Mouse (Mus musculus): ENCODE data around the gene Nelfa.
"Not testable (repeated sequence)": the region's sequence is repeated elsewhere in the genome, so short reads cannot be mapped to it uniquely, and the experiment has no call there.

The Nelfa gene

DNA sequence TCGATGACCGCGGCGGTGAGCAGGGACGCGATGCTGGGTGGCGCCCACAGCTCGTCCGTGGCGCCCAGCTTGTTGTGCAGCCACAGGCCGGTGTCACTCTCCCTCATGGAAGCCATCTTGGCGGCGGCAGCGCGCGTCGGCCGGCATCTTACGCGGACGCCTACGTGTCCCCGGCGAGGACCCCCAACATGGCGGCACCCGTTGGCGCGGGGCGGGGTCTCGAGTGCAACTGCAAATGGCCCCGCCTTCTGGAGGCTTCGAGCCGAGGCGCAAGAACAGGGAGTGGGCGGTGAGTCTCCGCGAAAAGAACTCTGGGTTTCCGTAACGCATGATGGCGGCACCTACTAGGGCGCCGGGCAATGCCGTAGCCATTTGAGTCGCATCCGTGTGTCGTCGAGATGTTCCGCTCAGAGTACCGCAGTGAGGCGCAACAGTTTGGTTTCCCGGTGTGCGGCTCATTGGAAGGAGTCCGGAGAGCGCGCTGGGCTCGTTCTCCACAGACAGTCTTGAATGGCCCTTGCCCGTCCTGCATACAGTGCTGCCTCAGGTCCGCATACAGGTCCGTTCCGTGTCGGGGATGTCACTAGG, at the start of gene Nelfa:
Nelfa (minus strand) TSS at position 294 of the 588 bp plus-strand sequence.
- DNase-seq (ENCODE audit: low spot score) = peak; percentile 99

DNA sequence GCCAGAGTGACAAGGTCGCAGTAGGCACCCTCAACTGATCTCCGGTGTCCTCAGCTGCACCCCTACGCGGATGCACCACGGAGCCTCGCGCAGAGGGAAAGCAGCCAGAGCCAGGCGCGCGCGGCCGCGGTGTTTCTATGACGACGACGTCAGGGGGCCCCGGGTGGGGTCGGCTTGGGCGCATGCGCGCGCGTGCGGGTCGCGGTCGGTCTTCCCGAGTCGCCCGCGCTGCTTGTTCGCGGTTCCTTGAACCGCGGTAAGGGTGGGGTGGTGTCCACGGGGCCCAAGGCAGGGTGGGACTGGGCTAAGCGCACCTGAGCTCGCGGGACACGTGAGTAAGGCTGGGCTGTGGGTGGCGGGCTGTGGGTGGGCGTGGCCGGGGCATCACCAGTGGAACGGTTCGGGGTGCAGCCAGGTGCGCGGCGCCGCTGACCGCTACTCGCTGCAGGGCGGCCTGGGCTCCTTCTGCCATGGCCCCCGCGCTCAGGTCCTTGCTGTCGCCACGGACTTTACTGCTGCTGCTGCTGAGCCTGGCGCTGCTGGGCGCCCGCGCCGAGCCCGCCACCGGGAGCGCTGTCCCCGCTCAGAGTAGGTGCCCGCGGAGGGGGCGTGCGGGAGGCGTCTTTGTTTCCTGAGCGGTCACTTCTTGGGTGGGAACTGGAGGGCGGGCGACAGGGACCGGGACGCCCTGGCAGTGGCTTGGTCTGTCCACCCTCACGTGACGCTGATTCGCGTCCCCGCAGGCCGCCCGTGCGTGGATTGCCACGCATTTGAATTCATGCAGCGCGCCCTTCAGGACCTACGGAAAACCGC, 47.3 kb upstream of the Nelfa start, which contains the start of gene Gm1673:
Gm1673 (plus strand) TSS at position 125 of the 813 bp plus-strand sequence.
- peak; percentile 79 for DNase-seq (ENCODE audit: low spot score)

DNA sequence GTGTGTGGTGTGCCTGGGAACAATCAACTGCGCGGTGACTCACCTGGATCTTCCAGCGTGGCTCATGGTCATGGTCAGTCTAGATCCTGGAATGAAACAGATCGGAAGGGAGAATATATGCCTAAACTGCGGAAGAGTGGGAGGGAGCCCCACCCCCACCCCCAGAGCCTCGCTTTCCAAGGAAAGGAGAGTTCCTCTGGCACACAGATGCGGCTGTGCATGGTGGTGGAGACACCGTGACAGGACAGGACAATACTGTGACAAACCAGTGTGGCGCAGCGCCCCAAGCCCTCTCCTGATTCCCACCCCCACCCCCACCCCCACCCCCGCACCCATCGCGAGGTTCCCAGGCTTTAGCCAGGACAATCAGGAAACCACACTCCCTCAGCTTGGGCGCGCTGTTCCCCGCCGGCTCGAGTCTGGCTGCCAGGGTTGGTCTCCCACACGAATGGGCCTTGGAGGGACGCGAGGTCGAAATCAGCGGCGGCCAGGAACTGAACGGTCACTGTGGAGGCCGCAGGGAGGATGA, 46.6 kb upstream of the Nelfa start:
- no peak for DNase-seq (ENCODE audit: low spot score)

DNA sequence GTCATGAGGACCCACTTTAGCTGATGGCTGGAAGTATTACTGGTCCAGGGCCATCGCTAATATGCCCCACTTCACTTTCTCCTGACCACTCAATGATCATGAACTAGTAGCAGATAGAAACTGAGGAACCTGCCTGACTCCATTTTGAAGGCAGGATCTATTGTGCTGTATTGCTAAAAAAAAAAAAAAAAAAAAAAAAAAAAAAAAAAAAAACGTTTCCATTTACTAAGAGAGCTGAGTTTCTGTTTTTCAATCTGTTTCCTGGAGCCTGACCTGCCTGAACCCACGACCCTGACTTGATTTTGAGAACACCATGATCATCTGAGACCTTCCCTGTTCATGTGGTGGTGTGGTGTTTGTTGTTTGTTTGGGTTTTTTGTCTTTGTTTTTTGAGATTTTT, 40.1 kb upstream of the Nelfa start:
- no peak for DNase-seq (ENCODE audit: low spot score)

DNA sequence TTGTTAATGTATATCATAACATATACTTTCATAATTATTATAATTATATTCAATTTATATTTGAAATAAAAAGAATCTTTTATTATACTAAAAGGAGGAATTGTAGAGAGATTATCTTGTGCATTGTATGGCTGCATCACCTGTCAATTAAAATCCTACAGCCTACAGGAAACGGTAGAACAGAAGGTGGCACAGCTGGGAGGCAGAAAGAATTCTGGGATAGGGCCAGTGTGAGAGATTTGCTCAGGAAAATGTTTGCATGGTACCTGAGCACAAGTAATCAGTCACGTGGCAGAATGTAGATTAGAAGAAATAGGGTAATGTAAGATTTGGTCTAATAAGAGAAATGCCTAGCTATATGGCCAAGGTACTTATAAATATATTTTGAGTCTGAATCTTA, 38.5 kb upstream of the Nelfa start:
- DNase-seq (ENCODE audit: low spot score) = no peak

DNA sequence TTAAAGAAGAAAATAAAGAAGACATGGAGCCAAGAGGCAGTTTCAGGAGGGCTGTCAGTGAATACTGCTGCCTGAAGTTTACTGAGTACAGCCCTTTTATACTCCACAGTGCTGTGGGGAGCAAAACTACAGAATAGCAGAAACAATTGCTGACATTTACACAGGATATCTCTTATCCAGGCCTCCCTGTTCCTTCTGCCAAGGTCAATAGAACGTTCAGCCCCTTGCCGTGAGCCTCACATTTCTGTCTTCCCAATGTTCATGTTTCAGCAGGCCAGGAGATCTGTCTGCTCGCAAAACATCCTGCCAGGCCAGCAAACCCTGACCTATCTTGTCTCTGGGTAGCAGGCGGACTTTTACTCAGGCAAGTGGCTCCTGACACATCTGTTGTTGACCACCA, 23.2 kb upstream of the Nelfa start:
- DNase-seq (ENCODE audit: low spot score) = no peak

DNA sequence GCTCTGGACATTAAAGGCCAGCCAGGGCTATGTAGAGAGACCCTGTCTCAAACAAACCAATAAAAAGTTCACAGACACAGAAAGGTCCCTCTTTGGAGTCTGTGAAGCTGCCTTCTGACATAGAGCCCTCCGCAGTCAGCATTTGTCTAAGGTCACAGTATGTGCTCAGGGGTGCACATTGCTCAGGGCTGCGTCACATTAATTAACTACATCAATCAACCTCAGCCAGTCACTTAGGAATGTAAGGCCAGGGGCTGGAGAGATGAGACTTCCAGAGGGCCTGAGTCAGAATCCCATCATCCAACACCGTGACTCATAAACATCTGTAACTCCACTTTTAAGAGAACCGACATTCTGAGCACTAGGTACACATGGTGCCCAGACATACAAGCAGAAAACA, 19.7 kb upstream of the Nelfa start:
- DNase-seq (ENCODE audit: low spot score) = no peak

DNA sequence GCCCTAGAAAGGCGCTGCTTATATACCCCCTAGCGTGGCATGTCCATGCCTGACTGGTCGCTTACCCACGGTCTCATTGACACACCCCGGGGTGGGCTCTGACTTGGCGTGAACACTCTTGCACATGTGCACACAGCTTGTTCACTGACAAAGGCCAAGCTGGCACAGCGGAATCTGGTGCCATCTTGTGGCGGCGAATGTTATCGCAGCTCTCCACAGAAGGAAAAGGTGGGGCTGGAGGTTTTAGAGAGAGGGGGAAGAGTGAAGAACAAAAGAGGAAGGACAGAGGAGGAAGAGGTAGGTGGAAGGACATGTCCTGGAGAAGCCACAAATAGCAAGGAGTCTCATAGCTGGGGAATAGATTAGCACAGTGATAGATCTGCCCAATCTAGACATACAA, 18.1 kb upstream of the Nelfa start:
- DNase-seq (ENCODE audit: low spot score) = peak; percentile 68

DNA sequence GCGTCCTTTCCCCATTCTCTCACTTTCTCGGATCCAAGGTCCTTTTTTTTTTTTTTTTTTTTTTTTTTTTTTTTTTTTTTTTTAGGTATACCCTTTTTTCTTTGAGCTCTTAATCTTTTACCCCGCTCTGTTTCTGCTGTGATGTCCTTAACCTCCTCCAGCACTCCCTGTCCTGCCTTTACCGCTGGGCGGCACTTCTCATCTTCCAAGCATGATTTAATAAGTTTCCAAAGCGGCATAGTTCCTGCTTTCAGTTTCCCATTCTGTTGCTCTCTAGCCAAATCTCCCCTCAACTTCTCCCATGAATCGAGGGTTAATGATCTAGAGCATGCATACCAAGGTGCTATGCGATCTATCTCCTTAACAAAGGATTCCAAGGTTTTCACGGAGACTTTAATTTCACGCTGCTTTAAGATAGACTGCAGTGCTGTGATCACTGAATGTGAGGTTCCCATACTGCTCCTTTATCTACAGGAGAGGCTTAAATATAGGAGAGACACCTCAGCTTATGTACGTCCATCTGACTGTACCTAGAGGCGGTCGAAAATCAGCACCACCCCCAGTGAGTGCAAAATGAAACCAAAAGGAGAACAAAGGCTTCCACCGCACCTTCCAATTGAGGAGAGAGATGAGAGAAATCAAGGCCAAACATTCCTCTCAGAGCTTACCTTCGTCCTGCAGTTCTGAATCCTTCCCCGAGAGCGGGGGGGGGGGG, 17.4 kb upstream of the Nelfa start:
- no peak for DNase-seq (ENCODE audit: low spot score)

DNA sequence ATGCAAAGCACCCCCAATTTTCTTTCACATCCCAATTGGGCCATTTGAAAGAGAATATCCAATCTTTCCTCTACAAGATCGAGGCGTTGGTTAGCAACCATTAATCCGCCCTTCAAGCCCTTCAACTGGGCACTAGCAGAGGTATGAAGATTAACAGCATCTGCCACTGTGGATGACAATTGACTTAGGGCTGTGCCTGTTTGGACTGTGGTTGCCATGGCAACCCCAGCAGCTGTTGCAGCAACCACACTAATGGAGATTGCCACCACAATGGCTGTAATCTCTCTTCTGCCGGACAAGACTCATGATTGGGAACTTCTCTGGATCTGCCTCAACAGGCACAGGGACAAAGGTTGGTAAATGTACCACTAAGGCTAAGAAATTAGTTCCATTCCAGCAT, 12.1 kb upstream of the Nelfa start:
- no peak for DNase-seq (ENCODE audit: low spot score)

DNA sequence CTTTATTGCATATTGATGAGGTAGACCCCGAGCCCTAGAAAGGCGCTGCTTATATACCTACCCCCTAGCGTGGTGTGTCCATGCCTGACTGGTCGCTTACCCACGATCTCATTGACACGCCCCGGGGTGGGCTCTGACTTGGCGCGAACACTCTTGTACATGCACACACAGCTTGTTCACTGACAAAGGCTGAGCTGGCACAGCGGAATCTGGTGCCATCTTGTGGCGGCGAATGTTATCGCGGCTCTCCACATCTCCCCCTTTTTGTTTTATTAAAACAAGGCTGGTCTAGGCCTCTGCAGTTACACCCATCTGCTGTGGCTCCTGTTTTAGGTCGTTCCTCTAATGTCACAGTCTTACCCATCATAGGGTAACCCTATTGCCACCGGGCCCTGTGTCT, 10.8 kb upstream of the Nelfa start:
- not testable (repeated sequence) for DNase-seq (ENCODE audit: low spot score)

DNA sequence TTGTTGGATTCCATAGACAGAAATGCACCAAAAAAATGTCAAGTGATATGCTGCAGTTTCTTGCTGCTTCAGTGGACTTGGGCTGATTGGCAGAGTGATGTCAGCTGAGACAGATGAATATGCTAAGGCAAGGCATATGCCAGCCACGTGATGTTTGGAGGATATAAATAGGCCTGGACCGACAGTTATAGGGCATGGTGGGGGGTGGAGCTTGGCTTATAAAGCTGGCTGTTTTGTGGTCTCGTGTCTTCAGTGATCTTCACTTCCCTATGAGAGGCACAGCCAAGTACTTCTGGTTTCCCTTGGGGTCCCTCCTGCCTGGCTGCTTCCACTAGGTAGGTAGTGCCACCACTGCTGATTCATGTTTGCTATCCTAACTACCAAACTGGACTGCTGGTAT, 2.2 kb upstream of the Nelfa start:
- DNase-seq (ENCODE audit: low spot score) = no peak

DNA sequence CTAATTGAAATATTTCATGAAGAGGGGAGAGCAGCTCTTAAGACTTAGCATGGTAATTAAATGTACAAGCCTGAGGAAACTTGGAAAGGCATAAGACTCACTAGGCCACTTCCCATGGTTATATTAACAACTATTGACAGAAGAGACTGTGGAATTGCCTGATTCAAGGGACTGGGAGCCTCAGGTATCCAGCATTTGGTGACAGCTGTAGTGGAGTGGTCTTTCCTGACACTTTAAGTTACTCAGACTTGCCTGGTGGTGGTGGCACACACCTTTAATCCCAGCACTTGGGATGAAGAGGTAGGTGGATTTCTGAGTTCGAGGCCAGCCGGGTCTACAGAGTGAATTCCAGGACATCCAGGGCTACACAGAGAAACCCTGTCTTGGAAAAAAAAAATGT, 1.0 kb upstream of the Nelfa start:
- DNase-seq (ENCODE audit: low spot score) = no peak

DNA sequence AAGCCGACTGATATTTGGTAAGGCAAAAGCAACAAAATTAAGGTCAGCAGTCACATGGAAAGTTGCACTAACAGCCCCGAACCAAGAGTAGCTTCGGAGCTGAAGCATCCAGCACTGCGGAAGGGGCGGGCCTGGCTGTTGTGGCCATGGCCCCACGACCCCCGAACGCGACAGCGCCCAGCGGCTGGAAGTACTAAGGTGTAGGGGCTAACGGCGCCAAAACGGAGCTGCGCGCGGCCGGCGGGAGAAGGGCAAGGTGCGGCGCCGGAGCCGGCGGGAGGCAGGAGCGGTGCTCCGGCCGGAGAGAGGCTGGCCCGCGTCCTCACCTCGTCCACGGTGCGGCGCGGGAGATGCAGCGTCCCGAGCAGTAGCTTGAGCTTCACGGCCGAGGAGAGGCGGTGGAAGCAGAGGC, 507 bp downstream of the Nelfa start:
- no peak for DNase-seq (ENCODE audit: low spot score)

DNA sequence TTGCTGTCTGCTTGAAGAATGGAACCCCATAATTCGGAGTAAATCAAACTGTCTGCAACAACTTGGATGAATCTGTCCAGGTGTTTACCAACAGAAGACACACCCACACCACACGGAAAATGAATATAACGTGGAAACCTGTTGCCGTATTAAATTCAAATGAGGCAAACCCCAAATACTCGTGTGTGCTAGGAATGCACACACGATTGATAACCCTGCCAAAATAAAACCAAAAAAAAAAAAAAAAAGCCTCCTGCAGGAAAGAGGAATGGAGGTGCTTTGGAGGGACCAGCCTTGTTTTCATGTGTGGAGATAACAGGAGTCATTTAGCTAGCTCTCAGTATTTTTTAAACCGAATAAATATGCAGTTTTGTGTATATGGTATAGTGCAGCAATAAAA, 1.3 kb downstream of the Nelfa start:
- no peak for DNase-seq (ENCODE audit: low spot score)

DNA sequence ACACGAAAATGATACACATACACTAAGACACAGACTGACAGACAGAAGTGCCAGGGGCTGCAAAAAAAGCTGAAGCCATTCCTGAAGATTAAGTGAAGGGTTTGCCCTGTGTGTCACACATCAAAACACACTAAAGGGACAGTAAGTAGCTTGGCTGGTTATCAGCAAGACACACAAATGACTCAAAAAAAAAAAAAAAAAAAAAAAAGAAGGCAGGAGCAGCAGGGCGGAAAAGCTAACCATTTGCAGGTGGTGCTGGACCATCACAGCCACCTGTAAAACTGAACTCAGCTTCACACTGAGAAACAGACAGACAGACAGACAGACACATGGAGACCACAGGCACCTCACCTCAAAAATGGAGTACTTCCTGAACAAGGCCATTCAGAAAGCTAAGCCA, 2.1 kb downstream of the Nelfa start:
- DNase-seq (ENCODE audit: low spot score) = no peak

DNA sequence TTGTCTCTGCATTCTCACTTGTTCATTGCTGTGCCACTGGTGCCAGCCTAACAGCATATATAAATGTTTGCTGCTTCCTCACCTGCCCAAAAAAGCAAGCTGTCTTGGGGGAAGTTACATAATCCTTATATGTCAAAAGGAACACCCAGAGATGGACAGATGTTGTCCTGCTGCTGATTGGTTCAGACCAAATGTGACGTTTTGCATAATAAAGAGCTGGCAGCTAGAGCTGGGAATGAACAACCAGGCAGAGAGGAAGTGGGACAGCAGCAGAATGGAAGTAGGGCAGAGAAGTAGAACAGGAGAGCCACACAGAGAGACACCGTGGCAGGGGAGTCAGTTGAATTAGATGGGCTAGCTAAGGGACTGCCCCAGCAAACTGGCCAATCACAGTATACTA, 3.8 kb downstream of the Nelfa start:
- DNase-seq (ENCODE audit: low spot score) = no peak

DNA sequence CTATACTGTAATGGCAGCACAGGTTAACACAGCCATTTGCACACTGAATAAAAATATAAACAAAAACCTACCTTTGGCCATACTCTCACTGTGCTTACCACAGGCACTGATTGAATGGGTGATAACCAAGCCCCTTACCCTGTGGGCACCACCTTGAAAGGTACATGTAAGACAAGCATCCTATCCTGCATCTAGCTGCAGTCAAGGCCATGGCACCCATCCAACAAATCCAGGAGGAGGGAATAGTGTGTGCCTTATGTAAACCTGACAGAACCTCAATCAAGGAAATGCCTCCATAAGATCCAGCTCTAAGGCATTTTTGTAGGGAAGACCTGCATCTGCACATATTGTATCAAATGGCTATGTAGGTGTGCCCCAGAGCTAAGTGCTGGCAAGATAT, 10.0 kb downstream of the Nelfa start:
- DNase-seq (ENCODE audit: low spot score) = no peak

DNA sequence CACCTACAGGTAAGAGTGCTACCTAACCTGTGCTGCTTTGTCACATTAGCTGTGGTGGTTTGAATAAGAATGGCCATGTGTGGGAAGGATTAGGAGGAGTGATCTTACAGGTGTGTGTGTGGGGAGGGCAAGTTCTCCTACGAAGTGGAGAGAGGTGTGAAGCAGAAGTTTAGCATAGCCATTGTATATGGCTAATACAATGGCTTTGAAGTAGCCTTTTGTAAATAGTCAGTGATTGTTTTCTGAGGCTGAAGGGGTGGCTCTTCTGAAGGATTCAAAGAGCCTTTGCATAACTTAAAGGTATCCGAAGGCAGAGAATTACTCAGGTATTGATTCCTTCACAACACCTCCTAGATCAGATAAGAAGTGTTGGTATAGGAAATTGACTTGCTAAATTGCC, 13.6 kb downstream of the Nelfa start:
- no peak for DNase-seq (ENCODE audit: low spot score)

DNA sequence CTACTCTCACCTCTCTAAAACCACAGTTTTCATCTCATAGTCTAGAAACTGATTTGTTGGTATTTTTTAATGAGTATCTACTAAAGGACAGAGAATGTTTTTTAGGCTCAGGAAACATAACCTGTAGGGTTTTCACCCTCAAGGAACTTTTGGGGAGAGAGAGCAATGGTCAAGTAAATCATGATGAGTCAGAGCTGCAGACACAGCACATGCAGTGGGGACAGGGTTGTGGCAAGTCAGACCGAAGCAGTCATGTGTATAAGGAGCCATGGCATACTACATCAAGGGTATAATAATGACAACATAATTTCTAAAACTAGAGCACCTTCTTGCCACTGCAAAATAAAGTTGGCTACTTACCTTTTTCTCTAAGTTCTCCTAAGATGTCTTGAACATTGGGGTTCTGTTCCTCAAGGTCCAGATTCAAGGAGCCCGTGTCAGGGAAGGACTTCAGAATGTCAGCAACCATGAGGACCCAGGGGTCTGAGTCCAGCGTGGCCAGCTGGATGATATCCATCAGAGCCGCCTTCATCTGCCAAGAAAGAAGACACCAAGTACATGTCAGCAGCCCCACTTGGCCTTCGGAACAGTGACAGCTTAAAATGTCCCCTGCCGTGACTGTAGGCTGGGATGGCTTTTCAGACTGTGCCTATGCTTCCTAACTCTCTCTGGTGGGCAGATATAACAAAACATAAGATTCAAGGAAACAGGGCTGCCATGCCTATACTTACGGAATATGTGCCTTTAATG, 14.6 kb downstream of the Nelfa start:
- no peak for DNase-seq (ENCODE audit: low spot score)

DNA sequence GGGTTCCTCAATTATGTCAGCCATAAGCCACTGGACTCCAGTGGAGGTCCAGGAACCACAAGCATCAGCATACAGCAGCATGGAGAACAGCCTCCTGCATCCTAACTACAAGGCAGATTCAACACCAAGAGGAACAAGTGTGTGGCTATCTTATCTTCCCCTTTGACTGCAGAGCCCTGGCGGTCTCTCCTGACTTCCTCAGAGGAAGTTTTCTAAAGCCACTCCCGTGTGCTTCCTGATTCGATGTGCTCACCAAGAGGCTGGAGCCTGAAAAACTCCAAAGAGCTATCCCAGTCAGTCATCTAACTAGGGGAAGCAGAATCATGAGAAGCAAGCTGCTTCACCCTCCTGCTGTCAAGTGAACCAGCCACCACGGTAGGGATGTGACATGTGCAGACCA, 15.3 kb downstream of the Nelfa start:
- DNase-seq (ENCODE audit: low spot score) = no peak

DNA sequence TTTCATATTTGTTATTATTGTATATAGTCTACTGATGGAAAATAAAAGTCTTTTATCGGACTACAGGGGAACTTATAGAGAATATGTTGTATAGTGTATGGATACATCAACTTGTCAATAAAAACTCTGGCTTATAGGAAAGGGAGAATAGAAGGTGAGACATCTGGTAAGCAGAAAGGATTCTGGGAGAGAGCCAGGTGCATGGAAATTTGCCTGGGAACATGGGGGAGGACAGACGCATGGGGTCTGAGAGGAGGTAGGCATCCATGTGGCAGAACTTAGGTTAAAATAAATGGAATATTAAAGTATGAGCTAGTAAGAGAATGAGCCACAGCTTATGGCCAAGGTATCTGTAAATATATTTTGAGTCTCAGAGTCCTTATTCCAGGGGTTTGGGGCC, 16.2 kb downstream of the Nelfa start:
- DNase-seq (ENCODE audit: low spot score) = no peak
